Mouse (Mus musculus): ENCODE measurements around the gene Chrm4.

The Chrm4 gene

GRCm38 (mm10) chr2:91963443-91963932 lies 36.4 kb downstream of the Chrm4 start:
- in situ Hi-C loops (cut with MboI, MseI), result no loop called here

- in situ Hi-C loops (cut with MboI, MseI), result no loop called here
Measured at GRCm38 (mm10) chr2:91964610-91965204, 37.7 kb downstream of the Chrm4 start.

GRCm38 (mm10) chr2:91965417-91965816 lies 38.4 kb downstream of the Chrm4 start:
- in situ Hi-C loops (cut with MboI, MseI), result no loop called here

GRCm38 (mm10) chr2:91966367-91966766 lies 39.3 kb downstream of the Chrm4 start:
- in situ Hi-C loops (cut with MboI, MseI), result no loop called here

- in situ Hi-C loops (cut with MboI, MseI), result no loop called here
Measured at GRCm38 (mm10) chr2:91967962-91968361, 40.9 kb downstream of the Chrm4 start.

GRCm38 (mm10) chr2:91971231-91972097 lies 44.4 kb downstream of the Chrm4 start:
- in situ Hi-C loops (cut with MboI, MseI), result loop anchor here (5.0 kb wide), 1 partner anchor 476 kb away; no protein-coding TSS in a partner anchor

- in situ Hi-C loops (cut with MboI, MseI), result loop anchor here (5.0 kb wide), 1 partner anchor 475 kb away; no protein-coding TSS in a partner anchor
Measured at GRCm38 (mm10) chr2:91972121-91972566, 45.1 kb downstream of the Chrm4 start.

- in situ Hi-C loops (cut with MboI, MseI), result loop anchor here (5.0 kb wide), 1 partner anchor 474 kb away; no protein-coding TSS in a partner anchor
Measured at GRCm38 (mm10) chr2:91973416-91974135, 46.5 kb downstream of the Chrm4 start.

GRCm38 (mm10) chr2:91975581-91976541 lies 48.8 kb downstream of the Chrm4 start, which contains the start of gene Dgkz:
Gene Dgkz (minus strand): TSS chr2:91975864.
- in situ Hi-C loops (cut with MboI, MseI), result no loop called here

GRCm38 (mm10) chr2:91977960-91978359 lies 50.9 kb downstream of the Chrm4 start:
- in situ Hi-C loops (cut with MboI, MseI), result no loop called here

Data from T-helper 2 cell (primary cell).